Mouse (Mus musculus) hindbrain, embryonic 15.5 days (tissue): ENCODE results near the gene Cstf1. TPM values are rescaled to one million over a fixed set of nuclear protein-coding genes. Genes with fewer than 3 reads are reported as not detected.
A peak's percentile ranks its signal among the peaks of the same experiment; 100 is the strongest.

Source experiments
- ATAC-seq: fragments of 200-750 bp; cut with Nextera tagmentation; 2 replicates; pipeline ENCODE4 v1.8.0; 2017; ENCODE audit warnings: low read depth, moderate number of reproducible peaks, moderate TSS enrichment; ENCODE audit not compliant: low FRiP score
- H3K27ac ChIP-seq: fragments of 300-500 bp; sonication (generic); replicated peaks from 2 replicates; pipeline ENCODE4 v1.5.1; 2015; ENCODE audit warnings: mild to moderate bottlenecking, inconsistent platforms
- H3K27me3 ChIP-seq: fragments of 300-500 bp; sonication (generic); 2 replicates; pipeline ENCODE4 v1.6.1; 2015; ENCODE audit warnings: control low read depth, inconsistent platforms
- H3K36me3 ChIP-seq: fragments of 300-500 bp; sonication (generic); 2 replicates; pipeline ENCODE4 v1.6.1; 2015; ENCODE audit warnings: control low read depth, inconsistent platforms
- H3K4me1 ChIP-seq: fragments of 300-500 bp; sonication (generic); replicated peaks from 2 replicates; pipeline ENCODE4 v1.6.1; 2015; ENCODE audit warnings: control low read depth, inconsistent platforms
- H3K4me2 ChIP-seq: fragments of 300-500 bp; sonication (generic); 2 replicates; pipeline ENCODE4 v1.6.1; 2015; ENCODE audit warnings: moderate library complexity, mild to moderate bottlenecking, inconsistent platforms
- H3K4me3 ChIP-seq: fragments of 300-500 bp; sonication (generic); 2 replicates; pipeline ENCODE4 v1.5.1; 2015; ENCODE audit warnings: mild to moderate bottlenecking, inconsistent platforms
- H3K9ac ChIP-seq: fragments of 300-500 bp; sonication (generic); 2 replicates; pipeline ENCODE4 v1.6.1; 2015; ENCODE audit warnings: inconsistent platforms
- H3K9me3 ChIP-seq: fragments of 300-500 bp; sonication (generic); 2 replicates; pipeline ENCODE4 v1.6.1; 2016; ENCODE audit warnings: control low read depth, inconsistent platforms
- WGBS: fragments of 180-500 bp; shearing (Covaris S2); methylation state at CpG from one replicate; pipeline ENCODE4 v1.1.7; 2015; 5-methylcytosine and 5-hydroxymethylcytosine counted together
- polyA plus RNA-seq: library from polyadenylated mRNA; unstranded; fragments of >200 nt; fragmentation: Nextera tagmentation; extraction: Ambion mirVana; gene quantifications from 2 replicates; pipeline ENCODE4 v1.2.1, GENCODE M21; 2015

The Cstf1 gene
- polyA plus RNA-seq, 1 experiment from 2014 or later: 22.4 TPM

- Histone ChIP-seq H3K9me3 (no peaks in the 10 kb centered on the region), H3K27ac (no peak overlapping the region), H3K9ac (no peak overlapping the region), H3K36me3 (no peaks in the 10 kb centered on the region), H3K27me3 (no peaks in the 10 kb centered on the region), H3K4me2 (no peak overlapping the region), H3K4me3 (no peak overlapping the region), H3K4me1 (no peaks in the 10 kb centered on the region)
- no peak for ATAC-seq
- 65% methylated on average over 3 of the region's 3 CpGs for WGBS
These were observed 34.5 kb downstream of the Cstf1 start for GRCm38 (mm10) chr2:172405011-172405410.

- no peak for ATAC-seq
- Histone ChIP-seq H3K9ac (no peak overlapping the region), H3K27ac (no peak overlapping the region), H3K4me2 (no peak overlapping the region), H3K27me3 (no peaks in the 10 kb centered on the region), H3K4me3 (no peak overlapping the region), H3K4me1 (no peaks in the 10 kb centered on the region), H3K36me3 (no peaks in the 10 kb centered on the region), H3K9me3 (no peaks in the 10 kb centered on the region)
- WGBS: 84% methylated on average over 4 of the region's 4 CpGs
These were observed 35.7 kb downstream of the Cstf1 start for GRCm38 (mm10) chr2:172406173-172406572.

- no peak overlapping the region for H3K9ac ChIP-seq
- H3K27ac ChIP-seq: no peak overlapping the region
- no peak overlapping the region for H3K4me3 ChIP-seq
- H3K9me3 ChIP-seq: no peaks in the 10 kb centered on the region
- no peaks in the 10 kb centered on the region for H3K27me3 ChIP-seq
- H3K4me1 ChIP-seq: peaks cover 2% of the 10 kb centered on the region; the same call in 1 of the 2 replicates
- no peaks in the 10 kb centered on the region for H3K36me3 ChIP-seq
- no peak for ATAC-seq
- 81% methylated on average over 2 of the region's 2 CpGs for WGBS
- no peak overlapping the region for H3K4me2 ChIP-seq
These were observed 37.0 kb downstream of the Cstf1 start for GRCm38 (mm10) chr2:172407499-172407898.

- Histone ChIP-seq H3K4me1 (peaks cover 4% of the 10 kb centered on the region; the same call in 1 of the 2 replicates), H3K27ac (no peak overlapping the region), H3K4me2 (no peak overlapping the region), H3K9ac (no peak overlapping the region), H3K36me3 (no peaks in the 10 kb centered on the region), H3K4me3 (no peak overlapping the region), H3K9me3 (no peaks in the 10 kb centered on the region), H3K27me3 (no peaks in the 10 kb centered on the region)
- whole genome bisulfite sequencing: 72% methylated on average over 2 of the region's 2 CpGs
- ATAC-seq: no peak
These were observed 40.2 kb downstream of the Cstf1 start for GRCm38 (mm10) chr2:172410686-172411085.

- WGBS: 80% methylated on average over 11 of the region's 11 CpGs
- no peak for ATAC-seq
- Histone ChIP-seq H3K27ac (no peak overlapping the region), H3K9me3 (no peaks in the 10 kb centered on the region), H3K27me3 (no peaks in the 10 kb centered on the region), H3K4me2 (no peak overlapping the region), H3K36me3 (no peaks in the 10 kb centered on the region), H3K9ac (no peak overlapping the region), H3K4me1 (peaks cover 4% of the 10 kb centered on the region; the same call in 1 of the 2 replicates), H3K4me3 (no peak overlapping the region)
These were observed 40.6 kb downstream of the Cstf1 start for GRCm38 (mm10) chr2:172411091-172411490.

GRCm38 (mm10) chr2:172412454-172412853 lies 42.0 kb downstream of the Cstf1 start:
- Histone ChIP-seq H3K27ac (no peak overlapping the region), H3K4me3 (no peak overlapping the region), H3K9me3 (no peaks in the 10 kb centered on the region), H3K27me3 (no peaks in the 10 kb centered on the region), H3K4me1 (peaks cover 4% of the 10 kb centered on the region; the same call in 1 of the 2 replicates), H3K36me3 (no peaks in the 10 kb centered on the region), H3K9ac (no peak overlapping the region), H3K4me2 (peak overlapping the region; percentile 44)
- ATAC-seq: 0 out of 2 replicates have a peak, but pooled peaks have one; percentile 23
- WGBS: 11% methylated on average over 9 of the region's 9 CpGs

- H3K36me3 ChIP-seq: no peaks in the 10 kb centered on the region
- ATAC-seq: no peak
- peaks cover 4% of the 10 kb centered on the region; the same call in 1 of the 2 replicates for H3K4me1 ChIP-seq
- no peaks in the 10 kb centered on the region for H3K9me3 ChIP-seq
- no peak overlapping the region for H3K9ac ChIP-seq
- 26% methylated on average over 4 of the region's 4 CpGs for WGBS
- H3K4me2 ChIP-seq: no peak overlapping the region
- no peaks in the 10 kb centered on the region for H3K27me3 ChIP-seq
- no peak overlapping the region for H3K27ac ChIP-seq
- no peak overlapping the region for H3K4me3 ChIP-seq
These were observed 42.8 kb downstream of the Cstf1 start for GRCm38 (mm10) chr2:172413273-172413672.

- Histone ChIP-seq H3K4me1 (peaks cover 4% of the 10 kb centered on the region; the same call in 1 of the 2 replicates), H3K36me3 (no peaks in the 10 kb centered on the region), H3K4me3 (no peak overlapping the region), H3K4me2 (no peak overlapping the region), H3K27ac (no peak overlapping the region), H3K27me3 (no peaks in the 10 kb centered on the region), H3K9ac (no peak overlapping the region), H3K9me3 (no peaks in the 10 kb centered on the region)
- WGBS: 59% methylated on average over 5 of the region's 5 CpGs
- ATAC-seq: no peak
These were observed 43.4 kb downstream of the Cstf1 start for GRCm38 (mm10) chr2:172413894-172414293.

GRCm38 (mm10) chr2:172416218-172416617 lies 45.7 kb downstream of the Cstf1 start:
- H3K4me1 ChIP-seq: peaks cover 4% of the 10 kb centered on the region; the same call in 1 of the 2 replicates
- no peaks in the 10 kb centered on the region for H3K27me3 ChIP-seq
- no peak for ATAC-seq
- no peak overlapping the region for H3K27ac ChIP-seq
- WGBS: 71% methylated on average over 12 of the region's 12 CpGs
- no peaks in the 10 kb centered on the region for H3K9me3 ChIP-seq
- H3K4me2 ChIP-seq: no peak overlapping the region
- no peak overlapping the region for H3K4me3 ChIP-seq
- no peaks in the 10 kb centered on the region for H3K36me3 ChIP-seq
- H3K9ac ChIP-seq: no peak overlapping the region

GRCm38 (mm10) chr2:172416876-172417275 lies 46.4 kb downstream of the Cstf1 start:
- Histone ChIP-seq H3K4me1 (peaks cover 4% of the 10 kb centered on the region; the same call in 1 of the 2 replicates), H3K27me3 (no peaks in the 10 kb centered on the region), H3K9me3 (no peaks in the 10 kb centered on the region), H3K27ac (no peak overlapping the region), H3K4me2 (no peak overlapping the region), H3K4me3 (no peak overlapping the region), H3K36me3 (no peaks in the 10 kb centered on the region), H3K9ac (no peak overlapping the region)
- 90% methylated on average over 5 of the region's 5 CpGs for WGBS
- ATAC-seq: no peak

- no peak for ATAC-seq
- 85% methylated on average over 5 of the region's 5 CpGs for WGBS
These were observed 47.7 kb downstream of the Cstf1 start for GRCm38 (mm10) chr2:172418208-172418607.

GRCm38 (mm10) chr2:172430609-172431008 lies 60.1 kb downstream of the Cstf1 start:
- H3K9me3 ChIP-seq: no peaks in the 10 kb centered on the region
- H3K4me3 ChIP-seq: no peak overlapping the region
- H3K4me2 ChIP-seq: no peak overlapping the region
- 63% methylated on average over 1 of the region's 1 CpGs for WGBS
- H3K36me3 ChIP-seq: no peaks in the 10 kb centered on the region
- ATAC-seq: no peak
- H3K27me3 ChIP-seq: no peaks in the 10 kb centered on the region
- H3K27ac ChIP-seq: no peak overlapping the region
- no peaks in the 10 kb centered on the region for H3K4me1 ChIP-seq
- H3K9ac ChIP-seq: no peak overlapping the region

More at GRCm38 (mm10) chr2:172418208-172418607, 47.7 kb downstream of the Cstf1 start:
- H3K4me2 ChIP-seq: no peak overlapping the region
- H3K4me3 ChIP-seq: no peak overlapping the region
- no peaks in the 10 kb centered on the region for H3K36me3 ChIP-seq
- H3K27me3 ChIP-seq: no peaks in the 10 kb centered on the region
- no peaks in the 10 kb centered on the region for H3K9me3 ChIP-seq
- H3K9ac ChIP-seq: no peak overlapping the region
- no peak overlapping the region for H3K27ac ChIP-seq
- H3K4me1 ChIP-seq: no peaks in the 10 kb centered on the region
